Mouse (Mus musculus): ENCODE data around the gene Dpp7. TPM values are rescaled to one million over a fixed set of nuclear protein-coding genes. Genes with fewer than 3 reads are reported as not detected.
A peak's percentile ranks its signal among the peaks of the same experiment; 100 is the strongest.

The Dpp7 gene
- polyA plus RNA-seq, 1 experiment from 2014 or later, result 15.9 TPM

- no peak overlapping the region for H3K9ac ChIP-seq (ENCODE audit: low read length)
- peaks cover 42% of the 10 kb centered on the region for H3K27me3 ChIP-seq (ENCODE audit: control insufficient read depth, insufficient read depth, low read length)
- H3K36me3 ChIP-seq (ENCODE audit: control insufficient read depth, insufficient read depth, low read length), result no peaks in the 10 kb centered on the region
- H3K4me3 ChIP-seq (ENCODE audit: low read depth, low read length), result no peak overlapping the region
- whole genome bisulfite sequencing, result 73% methylated on average over 1 of the region's 1 CpGs
- peaks cover 5% of the 10 kb centered on the region for H3K4me1 ChIP-seq (ENCODE audit: control insufficient read depth, insufficient read depth, low read length)
- H3K4me2 ChIP-seq, result no peak overlapping the region
- DNase-seq (ENCODE audit: low spot score, missing footprints) (no peak), ATAC-seq (ENCODE audit: low FRiP score) (no peak)
- no peaks in the 10 kb centered on the region for H3K9me3 ChIP-seq (ENCODE audit: control insufficient read depth, low read length)
- no peak overlapping the region for H3K27ac ChIP-seq (ENCODE audit: low read depth, low read length)
These were observed 40.9 kb upstream of the Dpp7 start for GRCm38 (mm10) chr2:25397010-25397409.

GRCm38 (mm10) chr2:25396597-25396983, 40.4 kb upstream of the Dpp7 start:
- DNase-seq (ENCODE audit: low spot score, missing footprints) (no peak), ATAC-seq (ENCODE audit: low FRiP score) (no peak)
- Histone ChIP-seq H3K27ac (ENCODE audit: low read depth, low read length) (no peak overlapping the region), H3K9ac (ENCODE audit: low read length) (no peak overlapping the region), H3K4me2 (no peak overlapping the region), H3K9me3 (ENCODE audit: control insufficient read depth, low read length) (no peaks in the 10 kb centered on the region), H3K27me3 (ENCODE audit: control insufficient read depth, insufficient read depth, low read length) (peaks cover 42% of the 10 kb centered on the region), H3K4me1 (ENCODE audit: control insufficient read depth, insufficient read depth, low read length) (peaks cover 5% of the 10 kb centered on the region), H3K4me3 (ENCODE audit: low read depth, low read length) (no peak overlapping the region), H3K36me3 (ENCODE audit: control insufficient read depth, insufficient read depth, low read length) (no peaks in the 10 kb centered on the region)
- 26% methylated on average over 3 of the region's 3 CpGs for WGBS

- Histone ChIP-seq H3K4me2 (peak within 1 kb of the TSS; percentile 62), H3K9ac (ENCODE audit: low read length) (peak within 1 kb of the TSS; percentile 54), H3K27me3 (ENCODE audit: control insufficient read depth, insufficient read depth, low read length) (peaks cover 41% of the 10 kb centered on the region), H3K9me3 (ENCODE audit: control insufficient read depth, low read length) (no peaks in the 10 kb centered on the region), H3K27ac (ENCODE audit: low read depth, low read length) (no peak within 1 kb of the TSS), H3K4me1 (ENCODE audit: control insufficient read depth, insufficient read depth, low read length) (peaks cover 5% of the 10 kb centered on the region), H3K36me3 (ENCODE audit: control insufficient read depth, insufficient read depth, low read length) (no peaks in the 10 kb centered on the region), H3K4me3 (ENCODE audit: low read depth, low read length) (peak within 1 kb of the TSS; percentile 32)
- WGBS, result under 1% methylated on average over 56 of the region's 57 CpGs
- peak; percentile 58; the same call in 1 of the 2 replicates for ATAC-seq (ENCODE audit: low FRiP score)
- DNase-seq (ENCODE audit: low spot score, missing footprints), result peak; percentile 92
These were observed 39.8 kb upstream of the Dpp7 start, which contains the start of gene Entpd2 for GRCm38 (mm10) chr2:25395721-25396596. Entpd2 (plus strand) TSS chr2:25395874.

GRCm38 (mm10) chr2:25394281-25395221, 38.4 kb upstream of the Dpp7 start:
- Histone ChIP-seq H3K4me3 (ENCODE audit: low read depth, low read length) (no peak overlapping the region), H3K4me1 (ENCODE audit: control insufficient read depth, insufficient read depth, low read length) (peaks cover 5% of the 10 kb centered on the region), H3K9me3 (ENCODE audit: control insufficient read depth, low read length) (no peaks in the 10 kb centered on the region), H3K4me2 (no peak overlapping the region), H3K27ac (ENCODE audit: low read depth, low read length) (no peak overlapping the region), H3K36me3 (ENCODE audit: control insufficient read depth, insufficient read depth, low read length) (no peaks in the 10 kb centered on the region), H3K27me3 (ENCODE audit: control insufficient read depth, insufficient read depth, low read length) (peaks cover 29% of the 10 kb centered on the region), H3K9ac (ENCODE audit: low read length) (no peak overlapping the region)
- DNase-seq (ENCODE audit: low spot score, missing footprints), result no peak
- WGBS, result 46% methylated on average over 3 of the region's 3 CpGs
- ATAC-seq (ENCODE audit: low FRiP score), result no peak

GRCm38 (mm10) chr2:25391266-25391665, 35.1 kb upstream of the Dpp7 start:
- no peak for DNase-seq (ENCODE audit: low spot score, missing footprints)
- Histone ChIP-seq H3K36me3 (ENCODE audit: control insufficient read depth, insufficient read depth, low read length) (no peaks in the 10 kb centered on the region), H3K4me1 (ENCODE audit: control insufficient read depth, insufficient read depth, low read length) (peaks cover 5% of the 10 kb centered on the region), H3K9ac (ENCODE audit: low read length) (no peak overlapping the region), H3K9me3 (ENCODE audit: control insufficient read depth, low read length) (no peaks in the 10 kb centered on the region), H3K27ac (ENCODE audit: low read depth, low read length) (no peak overlapping the region), H3K4me2 (no peak overlapping the region), H3K4me3 (ENCODE audit: low read depth, low read length) (no peak overlapping the region), H3K27me3 (ENCODE audit: control insufficient read depth, insufficient read depth, low read length) (peaks cover 16% of the 10 kb centered on the region)
- 85% methylated on average over 5 of the region's 5 CpGs for WGBS
- ATAC-seq (ENCODE audit: low FRiP score), result no peak

GRCm38 (mm10) chr2:25384492-25384891, 28.3 kb upstream of the Dpp7 start:
- ATAC-seq (ENCODE audit: low FRiP score) (no peak), DNase-seq (ENCODE audit: low spot score, missing footprints) (no peak)
- Histone ChIP-seq H3K36me3 (ENCODE audit: control insufficient read depth, insufficient read depth, low read length) (no peaks in the 10 kb centered on the region), H3K9ac (ENCODE audit: low read length) (no peak overlapping the region), H3K27ac (ENCODE audit: low read depth, low read length) (no peak overlapping the region), H3K9me3 (ENCODE audit: control insufficient read depth, low read length) (no peaks in the 10 kb centered on the region), H3K4me1 (ENCODE audit: control insufficient read depth, insufficient read depth, low read length) (no peaks in the 10 kb centered on the region), H3K4me3 (ENCODE audit: low read depth, low read length) (no peak overlapping the region), H3K27me3 (ENCODE audit: control insufficient read depth, insufficient read depth, low read length) (no peaks in the 10 kb centered on the region), H3K4me2 (no peak overlapping the region)
- 75% methylated on average over 5 of the region's 5 CpGs for WGBS

- H3K27ac ChIP-seq (ENCODE audit: low read depth, low read length), result no peak overlapping the region
- H3K4me2 ChIP-seq, result no peak overlapping the region
- ATAC-seq (ENCODE audit: low FRiP score) (no peak), DNase-seq (ENCODE audit: low spot score, missing footprints) (peak; percentile 84)
- no peaks in the 10 kb centered on the region for H3K9me3 ChIP-seq (ENCODE audit: control insufficient read depth, low read length)
- H3K4me3 ChIP-seq (ENCODE audit: low read depth, low read length), result no peak overlapping the region
- no peaks in the 10 kb centered on the region for H3K27me3 ChIP-seq (ENCODE audit: control insufficient read depth, insufficient read depth, low read length)
- H3K9ac ChIP-seq (ENCODE audit: low read length), result no peak overlapping the region
- 64% methylated on average over 4 of the region's 4 CpGs for WGBS
- peaks cover 22% of the 10 kb centered on the region for H3K4me1 ChIP-seq (ENCODE audit: control insufficient read depth, insufficient read depth, low read length)
- H3K36me3 ChIP-seq (ENCODE audit: control insufficient read depth, insufficient read depth, low read length), result peaks cover 16% of the 10 kb centered on the region
These were observed 20.4 kb upstream of the Dpp7 start for GRCm38 (mm10) chr2:25376589-25376988.

- 17% methylated on average over 2 of the region's 2 CpGs for WGBS
- DNase-seq (ENCODE audit: low spot score, missing footprints), result no peak
These were observed 17.3 kb upstream of the Dpp7 start for GRCm38 (mm10) chr2:25373431-25373830.

More at GRCm38 (mm10) chr2:25373431-25373830, 17.3 kb upstream of the Dpp7 start:
- ATAC-seq (ENCODE audit: low FRiP score), result no peak
- peak overlapping the region; percentile 87 for H3K4me2 ChIP-seq
- H3K9ac ChIP-seq (ENCODE audit: low read length), result peak overlapping the region; percentile 85
- no peaks in the 10 kb centered on the region for H3K27me3 ChIP-seq (ENCODE audit: control insufficient read depth, insufficient read depth, low read length)
- peaks cover 24% of the 10 kb centered on the region for H3K4me1 ChIP-seq (ENCODE audit: control insufficient read depth, insufficient read depth, low read length)
- peaks cover 11% of the 10 kb centered on the region for H3K36me3 ChIP-seq (ENCODE audit: control insufficient read depth, insufficient read depth, low read length)
- H3K27ac ChIP-seq (ENCODE audit: low read depth, low read length), result no peak overlapping the region
- no peaks in the 10 kb centered on the region for H3K9me3 ChIP-seq (ENCODE audit: control insufficient read depth, low read length)
- H3K4me3 ChIP-seq (ENCODE audit: low read depth, low read length), result peak overlapping the region; percentile 86

Measured in midbrain, embryonic 11.5 days (tissue).